Mouse (Mus musculus): ENCODE results near the gene D10Jhu81e.

DNA sequence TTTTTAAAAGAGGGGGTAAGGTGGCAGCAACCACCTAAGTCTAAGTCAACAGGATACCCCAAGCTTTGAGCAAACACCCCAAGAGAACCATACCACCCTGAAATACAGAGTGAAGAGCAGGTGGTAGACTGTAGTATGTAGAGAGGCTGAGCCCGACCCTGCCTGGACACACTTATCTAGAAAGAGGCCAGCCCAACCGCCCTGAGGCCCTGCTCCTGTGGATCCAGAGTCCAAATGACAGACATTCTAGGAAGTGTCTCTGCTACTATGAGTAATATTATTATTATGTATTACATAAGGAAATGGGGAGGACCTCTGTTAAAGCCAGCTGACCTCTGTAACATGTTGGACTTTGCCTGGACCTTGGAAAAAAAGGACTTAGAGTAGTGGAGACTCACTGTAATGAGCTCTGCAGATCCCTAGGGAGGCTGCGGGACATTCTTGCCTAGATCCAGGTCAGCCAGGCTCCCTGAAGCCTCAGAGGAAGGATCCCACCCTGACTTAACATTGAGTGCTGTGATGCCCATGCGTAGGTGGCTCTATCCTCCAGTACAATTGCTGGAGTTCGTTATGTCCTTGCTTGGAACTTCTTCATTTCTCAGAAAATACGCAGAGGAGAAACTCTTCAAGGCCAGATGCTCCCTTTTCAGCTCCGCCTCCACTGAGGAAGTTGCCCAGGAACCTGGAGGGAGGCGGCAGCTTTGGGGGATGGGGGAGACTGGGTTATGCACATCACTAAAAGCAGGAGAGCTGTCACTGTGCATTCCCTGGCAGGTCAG is 25.7 kb downstream of the D10Jhu81e start:
- TF ChIP-seq CTCF (IDR thresholded peaks at IDR 0.05; ENCODE audit: low read depth, low read length), result no peak
- TF ChIP-seq EP300 (IDR thresholded peaks at IDR 0.05; ENCODE audit: insufficient read depth, low read depth, low read length), result no peak

All from ES-Bruce4 (cell line).